Mouse (Mus musculus): ENCODE measurements at regions not wholly inside any gene's neighbourhood (a gene's known extent, or its start where the extent isn't known, plus 50 kb on each side); places are given as distances from the start of the nearest gene placed in this dataset.
"Not testable (repeated sequence)": the region's sequence is repeated elsewhere in the genome, so short reads cannot be mapped to it uniquely, and the experiment has no call there.

- DNase-seq (ENCODE audit: low spot score), result no peak
Observed at GRCm38 (mm10) chr7:83401001-83401400, 183.7 kb upstream of the Tmc3 start.

- not testable (repeated sequence) for DNase-seq (ENCODE audit: low spot score)
Observed at GRCm38 (mm10) chr7:83412745-83413144, 172.0 kb upstream of the Tmc3 start.

GRCm38 (mm10) chr7:83429929-83430556 lies 154.7 kb upstream of the Tmc3 start:
- DNase-seq (ENCODE audit: low spot score), result no peak

GRCm38 (mm10) chr7:83431094-83431493 lies 153.6 kb upstream of the Tmc3 start:
- DNase-seq (ENCODE audit: low spot score), result no peak

- no peak for DNase-seq (ENCODE audit: low spot score)
Observed at GRCm38 (mm10) chr7:83432843-83433242, 151.9 kb upstream of the Tmc3 start.

GRCm38 (mm10) chr7:83433959-83434715 lies 150.6 kb upstream of the Tmc3 start:
- DNase-seq (ENCODE audit: low spot score), result no peak

GRCm38 (mm10) chr7:83438538-83439393 lies 146.0 kb upstream of the Tmc3 start:
- no peak for DNase-seq (ENCODE audit: low spot score)

GRCm38 (mm10) chr7:83443596-83444278 lies 141.0 kb upstream of the Tmc3 start:
- no peak for DNase-seq (ENCODE audit: low spot score)

- no peak for DNase-seq (ENCODE audit: low spot score)
Observed at GRCm38 (mm10) chr7:83444279-83444615, 140.5 kb upstream of the Tmc3 start.

GRCm38 (mm10) chr7:83445181-83445926 lies 139.4 kb upstream of the Tmc3 start:
- peak; percentile 39 for DNase-seq (ENCODE audit: low spot score)

GRCm38 (mm10) chr7:83450346-83450745 lies 134.4 kb upstream of the Tmc3 start:
- no peak for DNase-seq (ENCODE audit: low spot score)

GRCm38 (mm10) chr7:83452309-83452708 lies 132.4 kb upstream of the Tmc3 start:
- DNase-seq (ENCODE audit: low spot score), result no peak

- no peak for DNase-seq (ENCODE audit: low spot score)
Observed at GRCm38 (mm10) chr7:83459520-83459919, 125.2 kb upstream of the Tmc3 start.

GRCm38 (mm10) chr7:83467006-83467405 lies 117.7 kb upstream of the Tmc3 start:
- DNase-seq (ENCODE audit: low spot score), result no peak

- DNase-seq (ENCODE audit: low spot score), result not testable (repeated sequence)
Observed at GRCm38 (mm10) chr7:83469856-83470255, 114.9 kb upstream of the Tmc3 start.

GRCm38 (mm10) chr7:83471111-83471510 lies 113.6 kb upstream of the Tmc3 start:
- no peak for DNase-seq (ENCODE audit: low spot score)

GRCm38 (mm10) chr7:83474471-83474870 lies 110.3 kb upstream of the Tmc3 start:
- peak; percentile 12 for DNase-seq (ENCODE audit: low spot score)

GRCm38 (mm10) chr7:83474986-83475385 lies 109.7 kb upstream of the Tmc3 start:
- no peak for DNase-seq (ENCODE audit: low spot score)

GRCm38 (mm10) chr7:83475438-83476160 lies 109.1 kb upstream of the Tmc3 start:
- no peak for DNase-seq (ENCODE audit: low spot score)

GRCm38 (mm10) chr7:83476161-83476495 lies 108.6 kb upstream of the Tmc3 start:
- DNase-seq (ENCODE audit: low spot score), result no peak

- DNase-seq (ENCODE audit: low spot score), result no peak
Observed at GRCm38 (mm10) chr7:83476861-83477260, 107.9 kb upstream of the Tmc3 start.
